Mouse (Mus musculus) ZHBTc4 (cell line): ENCODE measurements around the gene Snx7.

Source experiments
- DNase-seq: peaks from one replicate; pipeline ENCODE4 v3.0.0-alpha.2; 2011; ENCODE audit warnings: low read depth, low spot score

Gene Snx7

DNA sequence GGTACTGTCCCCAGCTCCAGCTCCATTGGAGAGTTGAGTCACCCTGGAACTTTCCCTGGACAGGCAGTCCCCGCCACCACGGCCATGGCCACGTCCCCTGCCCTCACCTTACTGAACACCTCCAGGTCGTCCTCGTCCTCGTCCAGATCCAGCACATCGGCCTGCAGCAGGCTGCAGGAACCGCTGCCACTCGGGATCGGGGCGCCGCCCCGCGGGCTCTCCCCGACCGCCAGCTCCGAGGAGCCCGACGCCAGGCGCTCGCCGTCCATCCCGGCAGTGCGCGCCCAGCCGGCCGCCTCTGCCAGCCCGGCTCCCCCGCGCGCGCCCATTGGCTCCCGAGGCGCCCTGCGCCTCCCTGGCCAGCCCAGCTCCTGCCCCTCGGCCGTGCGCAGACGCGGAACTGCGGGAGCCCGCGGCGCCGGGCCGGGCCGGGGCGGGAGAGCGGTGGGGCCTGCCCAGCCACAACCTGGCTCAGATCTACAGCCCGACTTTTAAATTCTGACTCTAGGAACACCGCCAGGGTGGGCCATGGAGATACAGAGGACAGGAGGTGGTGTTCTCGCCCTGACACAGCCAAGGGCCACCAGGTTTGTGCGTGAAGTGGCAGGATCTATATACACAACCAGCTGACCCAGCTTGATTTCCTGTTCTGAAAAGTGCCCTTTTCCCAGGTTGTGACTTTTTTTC, at the start of gene Snx7:
TSS of gene Snx7 (minus strand) at position 300 of the 687 bp plus-strand sequence.
- DNase-seq: peak; percentile 76

DNA sequence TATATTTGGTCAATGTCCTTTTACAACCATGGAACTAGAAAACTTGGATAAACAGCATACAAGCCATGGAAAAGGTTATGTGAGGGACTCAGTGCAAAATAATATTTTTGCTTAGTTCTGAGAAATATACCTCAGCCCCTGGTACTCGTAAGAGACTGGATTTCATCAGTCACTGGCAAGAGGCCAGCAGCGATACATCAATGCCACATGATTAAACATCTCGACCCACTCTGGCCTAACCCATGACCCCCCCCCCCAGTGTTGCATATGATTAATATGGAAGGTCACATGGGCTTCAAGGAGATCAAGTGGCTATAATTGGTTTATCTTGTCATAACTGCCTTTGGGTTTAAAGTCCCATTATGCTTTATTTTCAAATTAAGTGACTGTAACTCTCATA, 46.7 kb upstream of the Snx7 start:
- DNase-seq: no peak

DNA sequence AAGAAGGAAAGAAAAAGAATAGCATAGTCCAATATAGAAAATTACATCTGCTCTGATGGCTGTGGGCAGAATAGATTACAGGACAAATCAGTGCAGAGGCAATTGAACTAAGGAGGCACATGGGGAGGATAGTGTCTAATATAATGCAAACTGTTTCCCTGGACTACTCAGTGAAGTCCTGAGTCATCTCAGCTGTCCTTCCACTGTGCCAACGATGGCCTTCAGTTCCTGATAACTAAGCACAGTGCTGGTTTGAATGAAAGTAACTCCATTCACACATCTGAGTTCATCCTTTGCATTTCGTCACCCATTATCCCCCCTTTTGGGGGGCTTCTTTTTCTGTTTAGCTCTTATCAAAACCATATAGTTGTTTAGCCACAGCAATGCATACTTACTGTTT, 25.0 kb upstream of the Snx7 start:
- no peak for DNase-seq

DNA sequence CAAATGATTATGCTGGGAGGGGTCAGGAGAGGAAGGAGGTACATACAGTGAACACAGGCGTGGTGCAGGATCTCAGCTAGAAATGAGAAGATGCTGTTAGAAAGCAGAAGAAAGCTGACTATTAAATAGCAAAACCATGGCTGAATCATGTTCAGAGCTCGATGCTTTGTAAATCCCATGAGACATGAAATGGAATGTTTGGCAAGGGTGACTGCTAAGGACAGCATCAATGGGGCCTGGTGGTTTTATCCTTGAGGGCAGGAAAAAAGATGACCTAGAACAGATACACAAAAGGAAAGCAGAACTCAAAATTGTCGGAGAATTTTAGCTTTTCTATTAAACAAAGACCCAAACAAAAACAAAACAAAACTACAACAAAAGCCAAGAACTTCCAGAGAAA, 6.7 kb upstream of the Snx7 start:
- no peak for DNase-seq

DNA sequence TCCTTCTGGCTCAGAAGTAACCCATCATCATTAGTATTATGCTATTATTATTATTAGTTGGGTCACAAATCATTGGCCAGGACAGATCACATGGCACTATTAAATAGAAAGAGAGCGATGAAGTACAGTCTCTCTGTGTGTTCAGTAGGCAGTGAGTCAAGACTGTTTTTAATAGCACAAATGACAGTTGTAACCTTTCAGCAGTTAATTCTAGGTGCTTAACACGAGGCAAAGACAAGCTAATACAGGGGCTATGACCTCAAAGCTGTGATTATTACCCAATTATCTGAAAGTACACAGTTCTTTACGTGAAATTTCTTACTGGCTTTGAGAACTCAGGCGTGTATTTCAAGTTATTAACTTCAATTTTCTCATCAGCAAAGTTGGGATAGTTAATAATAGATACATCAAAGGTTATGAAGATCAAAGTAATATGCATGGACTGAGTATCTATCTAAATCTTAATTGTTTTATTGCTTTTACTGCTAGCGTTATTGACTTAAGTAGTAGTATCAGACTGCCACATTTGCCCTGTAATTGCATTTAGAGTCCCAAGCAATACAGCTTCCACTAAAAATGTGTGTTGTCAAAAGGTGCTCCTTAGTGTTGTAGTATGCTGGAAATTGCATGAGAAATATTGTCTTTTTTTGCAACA, 4.6 kb upstream of the Snx7 start:
- DNase-seq: no peak

DNA sequence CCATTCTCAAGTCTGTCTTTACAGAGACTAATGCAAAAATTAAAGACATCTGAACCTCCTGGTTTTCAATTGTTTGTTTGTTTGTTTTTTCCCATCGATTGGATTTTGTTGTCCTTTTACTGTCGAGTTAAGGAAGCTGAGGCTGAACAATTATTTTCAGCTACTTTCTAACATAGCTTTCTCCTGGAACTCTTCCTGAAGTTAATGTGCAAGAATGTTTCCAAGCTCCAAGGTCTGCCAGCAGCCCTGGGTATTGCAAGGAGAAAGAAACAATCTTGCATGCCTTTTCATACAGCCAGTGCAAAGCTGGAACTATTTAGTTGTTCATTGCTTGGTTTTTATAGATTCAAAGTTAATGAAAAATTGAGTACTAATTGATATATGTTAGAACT, 584 bp upstream of the Snx7 start:
- DNase-seq: no peak

DNA sequence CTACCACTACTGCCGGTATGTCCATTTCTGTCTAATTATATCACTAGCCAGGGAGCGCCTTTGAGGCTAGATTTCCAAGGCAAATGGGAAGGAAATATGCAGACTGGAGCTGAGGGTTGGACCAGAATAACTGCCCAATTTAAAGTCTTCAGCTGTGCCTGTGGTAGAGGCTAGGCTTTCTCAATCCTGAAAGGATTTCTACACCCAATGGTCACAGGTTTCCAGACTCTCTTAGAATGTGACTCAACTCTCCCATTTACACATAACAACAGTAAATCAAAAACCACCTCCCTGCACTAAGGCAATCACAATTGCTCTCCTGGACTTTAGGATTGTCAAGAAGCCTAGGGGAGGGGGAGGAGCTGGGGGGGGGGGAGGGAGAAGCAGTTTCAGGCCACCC, 645 bp downstream of the Snx7 start:
- DNase-seq: no peak

DNA sequence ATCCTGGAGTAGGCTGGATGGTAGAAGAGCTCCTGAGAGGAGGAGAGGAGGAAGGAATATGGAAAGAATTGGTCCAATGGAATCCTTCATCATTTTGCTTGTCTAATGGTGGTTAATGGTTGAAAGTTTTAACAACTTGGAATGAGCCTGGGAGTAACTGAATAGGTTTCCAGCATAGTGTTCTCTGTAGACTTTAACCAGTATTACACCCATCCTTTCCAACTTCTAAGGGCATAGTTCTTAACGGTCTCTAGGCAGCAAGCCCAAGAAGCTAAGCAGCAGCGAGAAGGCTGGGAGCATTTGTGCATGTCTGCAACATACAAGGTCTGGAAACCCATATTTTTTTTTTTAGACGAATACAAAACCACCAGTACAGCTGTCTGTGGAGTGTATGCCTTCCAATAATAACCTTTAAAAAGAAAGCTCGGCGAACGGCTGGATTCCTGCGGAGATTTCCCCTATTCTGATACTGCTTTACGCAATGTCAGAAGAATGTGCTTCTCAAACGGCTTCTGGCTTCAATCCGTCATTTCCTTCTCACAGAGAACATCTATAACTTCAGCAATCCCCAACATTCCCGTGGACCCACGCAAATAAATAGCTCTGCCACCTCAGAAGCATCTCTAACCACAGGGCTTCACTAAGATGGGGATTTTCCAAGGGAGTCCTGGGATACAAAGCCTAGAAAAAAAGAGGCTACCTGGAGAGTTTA, 1.9 kb downstream of the Snx7 start:
- no peak for DNase-seq

DNA sequence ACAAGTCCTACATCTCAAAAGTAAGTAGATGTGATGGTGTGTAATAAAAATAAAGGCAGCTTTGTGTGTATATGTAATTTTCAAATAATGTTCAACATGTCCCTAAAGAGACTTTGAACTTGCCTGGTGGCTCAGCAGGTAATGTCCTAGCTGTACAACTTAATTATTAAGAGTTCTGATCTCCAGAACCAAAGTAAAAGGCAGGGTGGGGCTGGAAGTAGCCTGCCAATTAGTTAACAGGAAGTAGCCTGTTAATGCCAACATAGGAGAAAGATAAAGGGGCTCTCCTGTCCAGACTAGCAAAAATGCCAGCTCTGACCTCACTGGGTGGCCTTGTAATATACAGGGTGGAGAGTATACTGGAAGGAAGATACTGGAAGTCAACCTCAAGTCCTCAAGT, 3.1 kb downstream of the Snx7 start:
- DNase-seq: no peak

DNA sequence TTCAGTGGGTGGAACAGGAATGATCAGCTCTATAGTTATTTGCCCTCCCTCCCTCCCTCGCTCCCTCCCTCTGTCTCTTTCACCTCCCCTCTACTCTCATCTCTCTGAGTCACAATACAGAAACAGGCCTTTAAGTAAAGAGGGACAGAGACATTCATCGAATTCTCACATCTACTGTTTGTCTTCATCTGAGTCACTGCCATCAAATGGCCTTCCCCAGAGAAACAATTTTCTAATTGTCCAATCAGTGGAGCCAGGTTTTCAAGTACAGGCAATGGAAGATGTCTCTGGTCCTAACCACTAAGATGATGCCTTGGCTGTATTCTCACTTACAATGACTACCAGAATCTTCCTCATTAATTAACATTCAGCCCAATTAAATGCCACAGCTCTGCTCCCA, 5.8 kb downstream of the Snx7 start:
- DNase-seq: no peak

DNA sequence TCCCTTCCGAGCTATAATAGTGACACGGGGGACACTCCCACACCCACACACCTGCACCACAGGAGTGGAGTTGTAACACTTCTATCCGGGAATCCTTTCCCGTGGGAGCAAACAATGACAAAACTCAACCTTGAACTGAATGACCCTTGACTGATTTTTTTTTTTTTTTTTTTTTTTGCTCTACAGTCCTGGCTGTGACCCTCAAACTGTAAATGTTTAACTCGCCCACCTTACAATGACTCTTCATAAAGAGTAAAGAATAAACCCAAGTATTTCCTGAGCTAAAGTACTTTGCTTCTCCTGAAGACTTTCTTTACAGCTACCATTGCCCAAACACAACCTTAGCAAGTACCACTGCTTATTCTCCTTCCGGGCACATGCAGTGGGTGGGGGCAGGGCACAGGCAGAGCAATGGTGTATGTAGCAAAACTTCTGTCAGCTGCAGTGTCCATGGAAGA, 6.7 kb downstream of the Snx7 start:
- no peak for DNase-seq

DNA sequence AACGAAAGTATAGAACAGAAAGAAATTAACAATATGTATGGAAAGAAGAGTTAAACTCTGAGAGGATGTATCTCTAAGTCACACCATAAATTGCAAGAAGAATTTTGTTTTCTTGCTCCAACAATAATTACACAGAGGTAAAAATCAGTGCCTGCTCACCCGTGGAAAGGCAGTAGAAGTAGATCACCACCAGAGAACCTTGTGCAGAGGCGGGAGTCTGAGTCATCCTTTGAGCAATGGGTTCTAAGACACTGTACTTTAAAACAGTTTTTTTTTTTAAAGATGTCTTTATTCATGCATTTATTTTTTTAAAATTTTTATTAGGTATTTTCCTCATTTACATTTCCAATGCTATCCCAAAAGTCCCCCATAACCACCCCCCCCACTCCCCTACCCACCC, 9.7 kb downstream of the Snx7 start:
- no peak for DNase-seq

DNA sequence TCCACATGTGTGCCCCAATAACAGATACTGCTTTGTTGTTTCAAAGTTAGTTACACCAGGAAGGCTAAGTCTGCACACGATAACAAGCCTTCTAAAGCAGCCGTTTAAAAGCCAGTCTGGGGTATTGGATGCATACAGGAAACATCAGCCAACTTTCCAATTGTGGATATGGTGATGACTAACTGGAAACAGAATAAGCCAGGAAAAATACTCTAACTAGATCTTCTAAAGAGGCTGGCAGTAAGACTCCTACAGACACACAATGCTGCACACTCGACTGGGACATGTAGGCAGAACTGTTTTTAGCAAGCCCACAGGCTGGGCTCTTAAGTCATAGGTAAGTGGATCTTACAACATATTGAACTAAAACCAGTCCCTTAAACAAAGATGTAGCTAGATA, 15.0 kb downstream of the Snx7 start:
- DNase-seq: no peak

DNA sequence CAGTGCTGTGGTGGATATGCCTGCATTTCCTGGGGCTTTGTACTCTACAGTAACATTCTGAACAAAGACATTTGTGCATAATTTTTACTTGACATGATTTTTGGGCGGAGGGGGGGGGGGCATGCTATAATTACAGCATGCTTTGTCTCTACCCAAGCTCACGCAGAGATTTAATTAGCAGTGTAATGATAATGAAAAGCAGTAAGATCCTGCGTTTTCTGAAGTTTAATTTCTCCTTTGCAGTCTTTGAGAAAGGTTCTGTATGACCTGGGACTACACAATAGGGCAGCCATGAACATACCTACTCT, 16.7 kb downstream of the Snx7 start:
- DNase-seq: no peak

DNA sequence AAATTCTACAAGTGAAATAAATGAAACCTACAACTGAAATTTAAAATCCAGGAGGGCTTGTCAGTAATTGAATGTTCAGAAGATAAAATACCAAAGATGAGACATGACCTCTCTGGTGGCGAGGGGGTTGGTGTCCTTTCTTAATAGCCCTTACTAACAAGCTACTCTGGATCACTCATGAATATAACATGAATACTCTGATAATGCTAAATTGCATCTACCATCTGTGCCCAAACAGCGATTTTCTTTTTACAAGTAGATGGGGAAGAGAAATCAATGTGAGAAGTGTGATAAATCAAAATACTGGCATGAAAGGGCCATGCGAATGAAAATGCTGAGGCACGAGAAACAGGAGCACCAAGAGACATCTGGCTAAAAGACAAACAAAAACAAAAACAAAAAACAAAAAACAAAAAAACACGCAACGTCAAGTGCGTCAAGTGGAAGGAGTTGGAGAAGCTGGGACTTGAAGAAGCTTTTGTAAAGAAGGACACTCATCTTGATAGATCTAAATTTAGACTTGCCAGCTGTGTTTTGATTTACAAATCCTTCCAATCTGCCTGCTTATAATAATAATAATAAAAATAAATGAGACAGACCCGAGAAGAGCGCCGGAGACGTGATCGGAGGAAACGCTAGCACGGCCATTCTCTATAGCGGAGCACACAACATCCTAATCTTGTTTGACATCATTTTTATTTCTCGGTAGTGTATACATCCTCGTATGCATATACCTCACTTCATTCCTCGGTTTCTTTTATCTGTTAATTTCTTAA, 17.3 kb downstream of the Snx7 start:
- DNase-seq: no peak

DNA sequence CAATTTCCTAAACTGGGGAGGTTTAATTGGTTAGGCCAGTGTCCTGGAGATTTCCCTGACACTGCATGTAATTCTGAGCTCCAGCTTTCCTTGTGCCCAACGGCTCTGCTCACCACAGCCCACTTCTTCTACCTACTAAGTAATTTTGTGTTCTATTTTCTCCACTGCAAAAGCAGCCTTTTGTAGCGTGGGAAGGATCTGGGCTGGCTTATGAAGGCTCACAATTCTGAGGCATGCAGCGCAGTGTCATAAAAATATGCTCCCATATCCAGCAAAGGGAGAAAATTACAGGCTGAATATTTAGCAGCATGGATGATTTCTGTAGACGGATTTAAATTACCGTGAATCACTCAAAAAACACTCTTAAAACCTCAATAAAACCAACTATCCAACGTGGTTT, 19.9 kb downstream of the Snx7 start:
- DNase-seq: no peak

DNA sequence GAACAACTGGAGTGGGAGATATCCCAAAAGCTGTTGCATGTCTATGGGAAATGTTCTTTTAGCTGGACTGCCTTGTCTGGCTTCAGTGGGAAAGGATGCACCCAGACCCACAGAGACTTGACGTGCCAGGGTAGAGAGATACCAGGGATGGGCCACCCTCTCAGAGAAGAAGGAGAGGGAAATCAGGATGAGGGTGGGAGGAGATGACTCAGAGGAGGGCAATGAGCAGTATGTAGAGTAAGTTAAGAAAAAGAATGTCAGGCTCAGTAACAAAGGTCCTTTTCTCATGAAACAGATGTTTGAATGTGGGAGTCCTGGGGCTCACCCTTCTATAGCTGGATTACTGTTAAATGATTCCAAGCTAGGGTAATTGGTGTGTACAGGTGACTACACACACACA, 26.1 kb downstream of the Snx7 start:
- DNase-seq: no peak

DNA sequence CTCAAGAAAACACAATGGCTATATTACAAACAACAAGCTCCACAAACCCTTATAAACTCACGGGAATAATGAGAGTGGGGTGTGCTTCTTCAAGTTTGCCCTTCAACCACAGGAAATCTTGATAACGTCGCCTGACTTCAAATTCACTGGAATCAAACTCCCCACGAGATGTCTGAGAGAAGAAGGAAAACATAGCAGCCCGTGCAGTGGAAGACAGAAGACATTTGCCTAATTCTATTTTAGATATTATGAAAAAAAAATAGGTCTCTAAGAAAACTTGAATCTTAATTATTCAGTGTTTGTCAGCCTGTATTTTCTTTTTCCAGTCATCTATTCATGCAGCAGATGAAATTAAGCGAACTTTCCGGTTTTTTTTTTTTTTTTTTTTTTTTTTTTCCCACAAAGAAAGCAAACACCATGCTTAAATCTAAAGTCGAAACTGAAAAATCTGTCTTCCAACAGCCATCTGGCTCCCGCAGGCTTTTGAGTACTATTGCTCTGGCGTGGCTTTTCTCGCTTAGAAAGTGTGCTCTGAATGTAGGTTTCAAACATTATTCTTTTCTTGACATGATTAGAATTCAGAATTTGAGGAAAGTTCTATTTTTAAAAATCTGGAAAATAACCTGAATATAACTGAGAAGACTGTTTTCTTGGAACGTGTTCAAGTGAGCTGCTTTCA, 28.7 kb downstream of the Snx7 start:
- DNase-seq: no peak

DNA sequence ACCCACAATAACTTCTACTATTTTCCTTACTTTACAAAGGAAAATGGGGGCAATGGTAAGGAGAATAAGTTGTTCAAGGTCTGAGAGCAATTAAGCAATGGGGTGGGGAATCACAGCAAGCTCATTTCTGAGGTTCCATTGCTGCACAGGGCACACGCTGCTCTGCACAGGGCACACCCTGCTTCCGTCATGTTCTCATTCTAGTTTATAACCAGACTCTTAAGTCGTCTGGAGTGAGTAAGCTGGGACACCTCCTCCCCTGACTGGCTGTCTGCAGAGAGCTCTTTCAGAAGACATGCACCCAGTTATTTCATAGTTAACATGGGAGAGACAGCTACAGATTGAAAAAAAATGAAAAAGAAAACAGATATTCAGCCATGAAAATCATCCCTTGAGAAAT, 30.7 kb downstream of the Snx7 start:
- DNase-seq: no peak

DNA sequence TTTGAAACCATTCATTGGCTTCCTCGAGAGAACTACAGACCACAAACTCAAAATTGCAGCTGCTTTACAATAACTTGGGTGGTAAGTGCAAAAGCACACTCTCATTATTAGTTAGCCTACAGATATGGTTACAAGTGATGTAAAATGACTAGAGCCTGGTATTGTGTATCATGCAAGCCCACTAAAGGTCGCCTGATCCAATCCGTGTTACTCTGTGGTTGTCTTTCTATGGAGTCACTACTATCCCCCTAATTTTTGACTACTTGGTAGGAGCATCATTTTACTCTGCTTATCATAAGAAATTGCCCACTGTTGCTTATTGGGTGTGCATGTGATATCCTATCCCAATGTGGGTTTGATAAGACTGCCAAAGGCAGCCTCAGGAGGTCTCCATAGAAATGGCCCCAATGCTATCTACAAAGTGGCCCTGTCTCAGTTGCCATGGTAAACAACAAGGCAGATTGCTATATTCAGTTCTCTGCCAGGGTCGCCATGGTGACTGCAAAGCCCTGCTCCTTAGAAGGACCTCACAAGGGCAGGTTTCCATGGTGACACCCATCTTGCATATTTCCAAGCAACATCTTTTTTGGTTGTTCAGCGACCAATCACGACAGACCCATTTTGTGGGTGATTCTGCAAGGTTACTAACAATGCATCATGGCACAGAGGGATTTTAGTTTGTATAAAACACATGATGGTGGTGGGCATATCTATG, 42.1 kb downstream of the Snx7 start:
- DNase-seq: no peak

DNA sequence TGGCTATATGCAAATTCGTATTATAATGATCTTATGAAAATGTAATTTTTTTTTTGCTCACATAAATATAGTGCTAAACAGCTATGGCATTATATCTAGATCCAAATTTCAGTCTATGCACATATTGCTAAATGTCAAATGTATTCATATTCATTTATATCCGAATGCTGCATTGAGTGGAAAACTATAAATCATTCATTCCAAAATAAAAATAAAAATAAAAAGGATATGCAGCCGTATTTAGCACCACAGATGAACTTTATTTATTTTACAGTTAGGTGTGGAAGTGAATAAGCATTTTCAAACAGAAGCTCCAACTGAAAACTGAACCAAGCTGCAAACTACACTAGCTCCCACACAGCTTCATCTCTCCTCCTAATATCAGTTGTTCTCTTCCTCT, 45.5 kb downstream of the Snx7 start:
- DNase-seq: no peak
